ENCODE assay signal across 8 mouse cellular contexts in the genomic region with DNA sequence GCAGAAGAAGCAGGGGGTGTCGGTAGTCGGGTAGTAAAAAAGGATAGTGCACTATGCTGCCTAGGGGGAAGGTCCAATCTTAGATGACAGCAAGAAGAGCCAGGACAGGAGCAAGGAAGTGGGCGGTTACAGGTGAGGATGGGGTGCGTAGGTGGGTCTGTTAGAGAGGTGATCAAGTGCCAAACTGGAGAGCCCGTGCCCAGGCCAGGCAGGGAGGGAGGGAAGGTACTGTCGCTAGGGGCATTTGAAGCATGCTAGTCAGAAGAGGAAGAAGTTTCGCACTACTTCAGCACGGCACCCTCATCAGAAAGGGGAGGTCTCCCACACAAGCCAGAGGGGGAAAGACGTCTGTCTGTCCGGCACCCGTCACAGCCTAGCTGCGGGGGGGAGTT. TPM values are rescaled to one million over a fixed set of nuclear protein-coding genes. Genes with fewer than 3 reads are reported as not detected.
DNase-seq lines count a peak whose midpoint lies in the region; ATAC-seq lines count a peak whose summit lies in the region.

No protein-coding gene starts in this region.

- H3K4me1 ChIP-seq in heart, embryonic 13.5 days = peaks cover 33% of the 10 kb centered on the region
- H3K4me1 ChIP-seq in hindbrain, embryonic 10.5 days (replicated peaks) = peaks cover 39% of the 10 kb centered on the region

- peaks cover 7% of the 10 kb centered on the region; the same call in 1 of the 2 replicates for H3K27me3 ChIP-seq in heart, embryonic 13.5 days (replicated peaks)
- no peaks in the 10 kb centered on the region for H3K27me3 ChIP-seq in hindbrain, embryonic 10.5 days (ENCODE audit: insufficient read depth, poor library complexity, severe bottlenecking)

- H3K36me3 ChIP-seq in heart, embryonic 13.5 days = peaks cover 35% of the 10 kb centered on the region
- peaks cover 40% of the 10 kb centered on the region for H3K36me3 ChIP-seq in hindbrain, embryonic 10.5 days

- H3K4me2 ChIP-seq in heart, embryonic 13.5 days = peak overlapping the region; percentile 92

- ATAC-seq in heart, embryonic 13.5 days (ENCODE audit: extremely low read depth, insufficient number of reproducible peaks, low FRiP score, low TSS enrichment) = no peak
- ATAC-seq in megakaryocyte-erythroid progenitor cell, adult 5-6 weeks (replicated peaks; ENCODE audit: low FRiP score, low TSS enrichment, poor library complexity, severe bottlenecking) = peak; percentile 16

- WGBS in heart, embryonic 13.5 days = 4% methylated on average over 12 of the region's 12 CpGs
- 5% methylated on average over 12 of the region's 12 CpGs for WGBS in hindbrain, embryonic 10.5 days

- peak overlapping the region; percentile 88 for H3K4me3 ChIP-seq in heart, embryonic 13.5 days
- peak overlapping the region; percentile 93 for H3K4me3 ChIP-seq in hindbrain, embryonic 10.5 days

- no peak for DNase-seq in heart, postnatal 10 days
- peak; percentile 19 for DNase-seq in ES-CJ7 (ENCODE audit: low read depth, low spot score)
- DNase-seq in hindbrain, embryonic 10.5 days (ENCODE audit: low spot score) = no peak
- DNase-seq in cerebellum, adult 9-11 months = no peak
- no peak for DNase-seq in natural killer cell, adult 2 months (ENCODE audit: low spot score in 2 of 2)
- DNase-seq in embryo, embryonic 9.5 days (ENCODE audit: extremely low spot score) = no peak

- intact Hi-C loops in heart, postnatal 10 days (cut with DNase I) = no loop called here

- H3K27ac ChIP-seq in heart, embryonic 13.5 days (replicated peaks) = peak overlapping the region; percentile 74
- H3K27ac ChIP-seq in hindbrain, embryonic 10.5 days = peak overlapping the region; percentile 93

- no peaks in the 10 kb centered on the region for H3K9me3 ChIP-seq in heart, embryonic 13.5 days
- no peaks in the 10 kb centered on the region for H3K9me3 ChIP-seq in hindbrain, embryonic 10.5 days

- H3K9ac ChIP-seq in heart, embryonic 13.5 days = peak overlapping the region; percentile 99

RNA-seq across cellular contexts. Expression of gene Cant1, which starts 0.4 kb away (rescaled TPM):
- 18.9 and 19.1 TPM in 2 replicates for polyA plus RNA-seq in heart, embryonic 13.5 days (2015; fragmentation: Nextera tagmentation; extraction: Ambion mirVana)
- total RNA-seq in heart, postnatal 10 days (2021) = 10 to 100 TPM; 20.4 to 22.0 TPM
- 23.7 and 31.1 TPM in 2 replicates for polyA plus RNA-seq in hindbrain, embryonic 10.5 days (2016; fragmentation: Nextera tagmentation; extraction: Ambion mirVana)
- total RNA-seq in megakaryocyte-erythroid progenitor cell, adult 5-6 weeks (2014; fragmentation: Nextera tagmentation) = 23.9 and 24.7 TPM in 2 replicates
- total RNA-seq in megakaryocyte-erythroid progenitor cell, adult 5-6 weeks (2017) = 7.3 and 11.3 TPM in 2 replicates

RNA-seq across cellular contexts. Expression of gene C1qtnf1, which starts 9.6 kb away (rescaled TPM):
- 5.5 and 7.1 TPM in 2 replicates for polyA plus RNA-seq in heart, embryonic 13.5 days (2015; fragmentation: Nextera tagmentation; extraction: Ambion mirVana)
- 10 to 100 TPM; 38.0 to 38.4 TPM for total RNA-seq in heart, postnatal 10 days (2021)
- 1.8 and 2.0 TPM in 2 replicates for polyA plus RNA-seq in hindbrain, embryonic 10.5 days (2016; fragmentation: Nextera tagmentation; extraction: Ambion mirVana)
- total RNA-seq in megakaryocyte-erythroid progenitor cell, adult 5-6 weeks (2014; fragmentation: Nextera tagmentation) = not detected in 2 replicates
- not detected in 2 replicates for total RNA-seq in megakaryocyte-erythroid progenitor cell, adult 5-6 weeks (2017)

RNA-seq across cellular contexts. Expression of gene Lgals3bp, which starts 16.5 kb away (rescaled TPM):
- 7.3 and 8.8 TPM in 2 replicates for polyA plus RNA-seq in heart, embryonic 13.5 days (2015; fragmentation: Nextera tagmentation; extraction: Ambion mirVana)
- total RNA-seq in heart, postnatal 10 days (2021) = 10 to 100 TPM; 31.3 to 31.7 TPM
- polyA plus RNA-seq in hindbrain, embryonic 10.5 days (2016; fragmentation: Nextera tagmentation; extraction: Ambion mirVana) = 1.8 and 2.0 TPM in 2 replicates
- total RNA-seq in megakaryocyte-erythroid progenitor cell, adult 5-6 weeks (2014; fragmentation: Nextera tagmentation) = 174 and 211 TPM in 2 replicates
- 112 and 174 TPM in 2 replicates for total RNA-seq in megakaryocyte-erythroid progenitor cell, adult 5-6 weeks (2017)

RNA-seq across cellular contexts. Expression of gene Engase, which starts 58.2 kb away (rescaled TPM):
- polyA plus RNA-seq in heart, embryonic 13.5 days (2015; fragmentation: Nextera tagmentation; extraction: Ambion mirVana) = 4.4 and 5.0 TPM in 2 replicates
- total RNA-seq in heart, postnatal 10 days (2021) = 1 to 10 TPM; 6.6 to 7.1 TPM
- 8.7 and 8.9 TPM in 2 replicates for polyA plus RNA-seq in hindbrain, embryonic 10.5 days (2016; fragmentation: Nextera tagmentation; extraction: Ambion mirVana)
- total RNA-seq in megakaryocyte-erythroid progenitor cell, adult 5-6 weeks (2014; fragmentation: Nextera tagmentation) = 13.5 and 13.7 TPM in 2 replicates
- 6.1 and 10.7 TPM in 2 replicates for total RNA-seq in megakaryocyte-erythroid progenitor cell, adult 5-6 weeks (2017)

Comparison
In these comparisons a context has a peak if more than half of its experiments do, and no peak if none do; other contexts are left out.
1. RNA of gene C1qtnf1, which starts 9.6 kb away (total RNA-seq): 38.0 to 38.4 TPM in heart, postnatal 10 days; not detected in megakaryocyte-erythroid progenitor cell, adult 5-6 weeks; every median in the first group is over 10 times any median in the second.